Mouse (Mus musculus) limb, embryonic 14.5 days (tissue): ENCODE data around the gene Socs3. TPM values are rescaled to one million over a fixed set of nuclear protein-coding genes. Genes with fewer than 3 reads are reported as not detected.

Experiments used
- ATAC-seq: fragments of 200-750 bp; cut with Nextera tagmentation; 2 replicates; pipeline ENCODE4 v1.8.0; 2017; ENCODE audit warnings: low read depth, moderate number of reproducible peaks, moderate TSS enrichment; ENCODE audit not compliant: low FRiP score
- DNase-seq: peaks from one replicate; pipeline ENCODE4 v3.0.0-alpha.2; 2015; ENCODE audit warnings: low spot score
- H3K27ac ChIP-seq: fragments of 300-500 bp; sonication (generic); replicated peaks from 2 replicates; pipeline ENCODE4 v1.5.1; 2014; ENCODE audit warnings: low read depth, mild to moderate bottlenecking, low read length, moderate library complexity, mixed read lengths
- H3K27me3 ChIP-seq: fragments of 300-500 bp; sonication (generic); 2 replicates; pipeline ENCODE4 v1.6.1; 2014; ENCODE audit warnings: low read length, mixed read lengths; ENCODE audit not compliant: control insufficient read depth, insufficient read depth
- H3K36me3 ChIP-seq: fragments of 300-500 bp; sonication (generic); 2 replicates; pipeline ENCODE4 v1.6.1; 2014; ENCODE audit warnings: mild to moderate bottlenecking, low read length, moderate library complexity, mixed read lengths; ENCODE audit not compliant: control insufficient read depth, insufficient read depth
- H3K4me1 ChIP-seq: fragments of 300-500 bp; sonication (generic); 2 replicates; pipeline ENCODE4 v1.6.1; 2014; ENCODE audit warnings: antibody characterized with exemption, low read length, mixed read lengths; ENCODE audit not compliant: control insufficient read depth, insufficient read depth
- H3K4me2 ChIP-seq: fragments of 300-500 bp; sonication (generic); replicated peaks from 2 replicates; pipeline ENCODE4 v1.6.1; 2014; ENCODE audit warnings: low read depth, mild to moderate bottlenecking, low read length, moderate library complexity; ENCODE audit not compliant: severe bottlenecking
- H3K4me3 ChIP-seq: fragments of 300-500 bp; sonication (generic); replicated peaks from 2 replicates; pipeline ENCODE4 v1.5.1; 2014; ENCODE audit warnings: low read length
- H3K9ac ChIP-seq: fragments of 300-500 bp; sonication (generic); 2 replicates; pipeline ENCODE4 v1.6.1; 2014; ENCODE audit warnings: mild to moderate bottlenecking, low read depth, low read length, moderate library complexity; ENCODE audit not compliant: severe bottlenecking
- H3K9me3 ChIP-seq: fragments of 300-500 bp; sonication (generic); 2 replicates; pipeline ENCODE4 v1.6.1; 2016; ENCODE audit warnings: low read length; ENCODE audit not compliant: control insufficient read depth
- POLR2A ChIP-seq: fragments of 200-500 bp; IDR thresholded peaks from 2 replicates; pipeline ENCODE4 v1.8.0; 2012; ENCODE audit warnings: inconsistent platforms, mild to moderate bottlenecking, moderate library complexity, borderline replicate concordance; ENCODE audit not compliant: insufficient read depth, insufficient read length; ENCODE audit errors: extremely low read depth
- WGBS: fragments of 180-500 bp; shearing (Covaris S2); extraction: QIAGEN DNeasy Blood & Tissue Kit; methylation state at CpG from one replicate; pipeline ENCODE4 v1.1.7; 2014; 5-methylcytosine and 5-hydroxymethylcytosine counted together
- polyA plus RNA-seq, 2 experiments: library from polyadenylated mRNA; depleted of rRNA in 1 of 2; stranded (reverse) in 1 of 2; unstranded in 1 of 2; fragments of >200 nt; fragmentation: Nextera tagmentation in 1 of 2; extraction: Ambion mirVana in 1 of 2; gene quantifications; 2 replicates each; pipeline versions ENCODE4 v1.2.1 to v1.2.3; 2012 to 2014

The Socs3 gene
- polyA plus RNA-seq, 2 experiments: 6.4 to 18.4 TPM

DNA sequence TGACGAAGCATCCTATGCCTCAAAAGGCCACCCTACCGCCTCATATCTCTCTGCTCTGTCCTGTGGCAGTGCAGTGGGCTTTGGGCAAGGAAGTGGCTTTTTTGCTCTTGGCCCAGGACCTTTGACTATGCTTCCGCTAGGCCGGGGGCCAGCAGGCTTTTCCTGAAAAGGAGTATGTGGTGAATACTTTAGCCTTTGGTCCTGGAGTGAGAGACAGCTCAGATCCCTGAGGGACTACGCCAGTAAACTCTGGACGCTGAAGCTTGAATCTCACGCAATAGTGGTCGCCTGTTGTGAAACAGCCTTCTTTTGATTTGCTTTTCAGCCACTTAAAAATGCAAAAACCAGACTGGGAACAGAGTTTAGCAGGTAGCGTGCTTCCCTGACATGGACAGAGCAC, 34.2 kb downstream of the Socs3 start:
- DNase-seq: no peak
- ATAC-seq: no peak
- 57% methylated on average over 9 of the region's 9 CpGs for WGBS
- no peak overlapping the region for H3K4me3 ChIP-seq
- H3K9me3 ChIP-seq: no peaks in the 10 kb centered on the region
- no peaks in the 10 kb centered on the region for H3K36me3 ChIP-seq
- no peak overlapping the region for H3K4me2 ChIP-seq
- no peak overlapping the region; the same call in 1 of the 2 replicates for H3K27ac ChIP-seq
- TF ChIP-seq POLR2A: no peak
- peaks cover 64% of the 10 kb centered on the region for H3K4me1 ChIP-seq
- H3K9ac ChIP-seq: no peak overlapping the region
- no peaks in the 10 kb centered on the region for H3K27me3 ChIP-seq

DNA sequence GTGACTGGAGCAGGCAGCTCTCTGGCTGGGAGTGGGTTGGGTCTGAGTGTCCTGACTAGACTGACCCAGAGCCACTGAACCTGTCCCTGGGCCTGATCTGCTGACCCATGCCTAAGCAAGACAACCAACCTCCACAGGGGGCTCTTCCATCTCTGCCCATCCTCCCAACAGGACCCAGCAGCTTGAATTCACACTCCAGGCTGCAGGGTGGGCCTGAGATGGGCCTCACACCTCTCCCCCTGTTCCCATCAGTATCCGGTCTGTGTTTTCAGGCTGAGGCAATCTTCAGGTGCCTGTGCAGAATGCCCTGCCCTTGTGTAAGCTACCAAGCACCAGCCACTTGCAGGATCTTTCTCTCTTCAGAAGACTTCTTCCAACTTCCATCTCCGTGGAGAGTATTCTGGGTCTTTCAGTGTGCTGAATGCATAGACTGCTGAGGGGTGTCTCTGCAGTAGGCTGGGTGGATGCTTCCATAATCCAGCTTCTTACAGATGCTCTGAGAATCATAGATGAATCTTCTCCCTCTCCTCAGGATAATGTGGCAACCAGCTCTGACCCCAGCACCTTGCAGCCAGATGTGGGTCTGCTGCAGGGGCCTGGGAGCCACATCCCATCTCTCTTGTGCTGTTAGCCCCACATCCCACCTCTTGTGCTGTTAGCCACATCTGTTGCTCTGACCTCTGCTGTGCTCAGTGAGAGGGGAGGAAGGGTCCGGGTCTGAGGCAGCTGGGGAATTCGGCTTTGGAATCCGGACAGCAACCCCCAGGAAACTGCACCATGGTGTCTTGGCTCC, 35.1 kb downstream of the Socs3 start:
- no peak overlapping the region for H3K4me2 ChIP-seq

DNA sequence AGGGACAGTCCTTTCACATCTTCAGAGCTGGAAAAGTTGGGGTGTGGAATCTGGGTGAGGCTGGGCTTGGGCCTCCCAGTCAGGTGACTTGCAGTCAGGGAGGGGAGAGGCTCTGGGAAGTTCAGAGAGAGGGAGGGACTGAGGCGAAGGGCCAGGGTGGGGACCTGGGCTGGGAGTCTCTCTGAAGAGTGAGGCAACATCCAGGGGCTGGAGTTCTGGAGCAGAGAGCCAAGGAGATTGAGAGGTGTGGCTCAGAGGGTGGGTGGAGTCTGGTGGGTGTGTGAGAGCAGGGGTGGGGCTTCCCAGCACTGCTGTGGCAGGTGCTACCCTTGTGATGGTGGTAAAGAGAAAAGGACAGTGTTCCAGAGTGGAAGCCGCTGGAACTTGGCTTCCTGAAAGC, 35.7 kb downstream of the Socs3 start:
- peak; percentile 67 for DNase-seq
- H3K27ac ChIP-seq: no peak overlapping the region
- TF ChIP-seq POLR2A: no peak

More for the DNA sequence above, 35.1 kb downstream of the Socs3 start:
- DNase-seq: no peak
- 44% methylated on average over 5 of the region's 5 CpGs for WGBS
- no peak overlapping the region for H3K9ac ChIP-seq
- TF ChIP-seq POLR2A: no peak
- H3K9me3 ChIP-seq: no peaks in the 10 kb centered on the region
- H3K27ac ChIP-seq: no peak overlapping the region
- H3K36me3 ChIP-seq: no peaks in the 10 kb centered on the region
- H3K4me1 ChIP-seq: peaks cover 56% of the 10 kb centered on the region
- no peak for ATAC-seq
- no peak overlapping the region for H3K4me3 ChIP-seq
- no peaks in the 10 kb centered on the region for H3K27me3 ChIP-seq

DNA sequence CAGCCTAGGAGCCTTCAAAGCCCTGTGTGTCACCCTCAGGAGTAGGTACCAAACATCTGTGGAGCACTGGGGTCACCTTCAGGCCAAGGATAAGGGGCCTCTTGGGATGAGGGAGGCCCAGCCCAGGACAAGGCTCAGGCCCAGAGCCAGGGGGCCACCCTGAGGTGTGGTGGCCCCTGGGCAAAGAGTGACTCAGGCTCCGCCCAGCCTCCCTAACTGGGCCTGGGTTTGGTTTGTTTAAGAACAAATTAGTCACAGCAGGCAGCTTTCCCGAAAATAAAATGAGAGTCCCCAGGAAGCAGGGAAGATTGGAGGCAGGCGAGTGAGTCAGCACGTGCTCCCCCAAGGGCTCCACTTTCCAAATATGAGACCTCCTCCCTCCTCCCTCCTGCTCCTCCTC, 37.7 kb downstream of the Socs3 start:
- Histone ChIP-seq H3K4me1 (peaks cover 50% of the 10 kb centered on the region), H3K36me3 (no peaks in the 10 kb centered on the region), H3K4me3 (no peak overlapping the region), H3K4me2 (no peak overlapping the region), H3K27ac (0 out of 2 replicates have a peak overlapping the region, but pooled peaks have one; percentile 48), H3K9me3 (no peaks in the 10 kb centered on the region), H3K27me3 (no peaks in the 10 kb centered on the region), H3K9ac (no peak overlapping the region)
- no peak for TF ChIP-seq POLR2A
- 17% methylated on average over 4 of the region's 4 CpGs for WGBS
- ATAC-seq (no peak), DNase-seq (peak; percentile 66)

More for the DNA sequence above, 35.7 kb downstream of the Socs3 start:
- no peaks in the 10 kb centered on the region for H3K36me3 ChIP-seq
- H3K9ac ChIP-seq: no peak overlapping the region
- no peak overlapping the region for H3K4me2 ChIP-seq
- no peaks in the 10 kb centered on the region for H3K9me3 ChIP-seq
- WGBS: 28% methylated on average over 2 of the region's 2 CpGs
- H3K27me3 ChIP-seq: no peaks in the 10 kb centered on the region
- peak; percentile 32 for ATAC-seq
- peaks cover 52% of the 10 kb centered on the region for H3K4me1 ChIP-seq
- no peak overlapping the region for H3K4me3 ChIP-seq

DNA sequence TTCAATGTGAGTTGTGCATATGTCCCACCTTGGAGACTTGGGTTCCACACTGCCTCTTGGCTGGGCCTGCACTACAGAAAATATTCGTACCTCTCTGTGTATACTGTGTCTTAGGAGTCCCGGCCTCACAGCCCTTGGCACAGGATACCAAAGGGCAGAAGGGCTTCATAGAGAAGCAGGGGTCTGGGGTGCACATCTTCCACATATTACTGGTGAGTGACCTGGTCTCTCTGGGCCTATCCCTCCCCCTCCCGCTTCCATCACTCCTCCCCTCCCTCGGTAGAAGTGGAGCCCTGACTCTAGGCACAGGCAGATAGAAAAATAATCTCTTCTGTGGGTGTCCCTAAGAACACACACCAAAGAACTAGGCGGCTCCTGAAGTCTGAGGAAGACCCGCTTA, 38.3 kb downstream of the Socs3 start:
- WGBS: 70% methylated on average over 6 of the region's 6 CpGs
- Histone ChIP-seq H3K9me3 (no peaks in the 10 kb centered on the region), H3K27me3 (no peaks in the 10 kb centered on the region), H3K27ac (no peak overlapping the region), H3K36me3 (no peaks in the 10 kb centered on the region), H3K9ac (no peak overlapping the region), H3K4me1 (peaks cover 49% of the 10 kb centered on the region), H3K4me3 (no peak overlapping the region), H3K4me2 (no peak overlapping the region)
- no peak for TF ChIP-seq POLR2A
- no peak for ATAC-seq
- DNase-seq: no peak
